Mouse (Mus musculus) cerebellum, adult 2 months (tissue): ENCODE results near the gene Abt1. TPM values are rescaled to one million over a fixed set of nuclear protein-coding genes. Genes with fewer than 3 reads are reported as not detected.

Experiments
- DNase-seq, 2 experiments: peaks; one replicate each; pipeline ENCODE4 v3.0.0; 2021
- H3K27ac ChIP-seq: fragments of 200-500 bp; 2 replicates; pipeline ENCODE4 v1.5.1; 2012; ENCODE audit warnings: low read length, control low read depth, inconsistent platforms; ENCODE audit not compliant: insufficient read depth
- H3K27me3 ChIP-seq: fragments of 200-500 bp; 2 replicates; pipeline ENCODE4 v1.6.1; 2012; ENCODE audit warnings: inconsistent platforms, mild to moderate bottlenecking, low read length, moderate library complexity; ENCODE audit not compliant: control insufficient read depth, insufficient read depth
- H3K4me1 ChIP-seq: fragments of 200-500 bp; 2 replicates; pipeline ENCODE4 v1.6.1; 2011; ENCODE audit warnings: low read length; ENCODE audit not compliant: control insufficient read depth, insufficient read depth
- H3K4me3 ChIP-seq: fragments of 200-500 bp; replicated peaks from 2 replicates; pipeline ENCODE3; 2011; ENCODE audit warnings: mild to moderate bottlenecking, low read depth, low read length, control low read depth; ENCODE audit not compliant: insufficient read depth
- CTCF ChIP-seq: fragments of 200-500 bp; IDR thresholded peaks from 2 replicates; pipeline ENCODE4 v1.5.1; 2011; ENCODE audit warnings: low read depth, mild to moderate bottlenecking, control low read depth, low read length, moderate library complexity, borderline replicate concordance; ENCODE audit not compliant: insufficient read depth
- POLR2A ChIP-seq: fragments of 200-500 bp; IDR thresholded peaks from 2 replicates; pipeline ENCODE4 v1.6.1; 2011; ENCODE audit warnings: low read length, control low read depth, borderline replicate concordance; ENCODE audit not compliant: insufficient read depth
- WGBS: fragments of 180-500 bp; shearing (Covaris S2); methylation state at CpG from one replicate; pipeline ENCODE4 v1.1.7; 2018; 5-methylcytosine and 5-hydroxymethylcytosine counted together
- polyA plus RNA-seq: library from polyadenylated mRNA; depleted of rRNA; stranded (reverse); fragments of >200 nt; gene quantifications from 2 replicates; pipeline ENCODE4 v1.2.3, GENCODE M21; 2012; rRNA removed

Abt1 gene
- polyA plus RNA-seq, result 9.8 and 10.7 TPM in 2 replicates

- Histone ChIP-seq H3K27me3 (no peaks in the 10 kb centered on the region), H3K4me1 (peaks cover 4% of the 10 kb centered on the region; the same call in 1 of the 2 replicates), H3K4me3 (peak within 1 kb of the TSS; percentile 96), H3K27ac (peak within 1 kb of the TSS; percentile 46; the same call in 1 of the 2 replicates)
- peak; percentile 93 to 97 for DNase-seq
- under 1% methylated on average over 48 of the region's 48 CpGs for WGBS
- TF ChIP-seq POLR2A (peak; percentile 79), CTCF (no peak)
These were observed at the start of gene Abt1 for GRCm38 (mm10) chr13:23423286-23424051. Abt1 (minus strand) TSS chr13:23423866.

- Histone ChIP-seq H3K27ac (no peak overlapping the region), H3K4me1 (no peaks in the 10 kb centered on the region), H3K27me3 (no peaks in the 10 kb centered on the region), H3K4me3 (no peak overlapping the region)
- peak; percentile 64 to 66 for DNase-seq
- no peak for TF ChIP-seq POLR2A
- TF ChIP-seq CTCF, result no peak
- 14% methylated on average over 9 of the region's 9 CpGs for WGBS
These were observed 43.2 kb upstream of the Abt1 start for GRCm38 (mm10) chr13:23466911-23467310.

- no peak overlapping the region for H3K27ac ChIP-seq
- no peaks in the 10 kb centered on the region for H3K27me3 ChIP-seq
- no peak overlapping the region for H3K4me3 ChIP-seq
- H3K4me1 ChIP-seq, result no peaks in the 10 kb centered on the region
- no peak for DNase-seq
- TF ChIP-seq CTCF, result no peak
- no peak for TF ChIP-seq POLR2A
- 94% methylated on average over 1 of the region's 1 CpGs for WGBS
These were observed 42.6 kb upstream of the Abt1 start for GRCm38 (mm10) chr13:23466306-23466705.

GRCm38 (mm10) chr13:23465600-23466109, 42.0 kb upstream of the Abt1 start, which contains the start of gene Btn1a1:
Btn1a1 (minus strand) TSS chr13:23465901.
- 13% methylated on average over 7 of the region's 7 CpGs for WGBS
- no peak for DNase-seq
- Histone ChIP-seq H3K27me3 (no peaks in the 10 kb centered on the region), H3K27ac (no peak within 1 kb of the TSS), H3K4me3 (peak within 1 kb of the TSS; percentile 74), H3K4me1 (no peaks in the 10 kb centered on the region)
- TF ChIP-seq CTCF (no peak), POLR2A (no peak)

GRCm38 (mm10) chr13:23464841-23465366, 41.2 kb upstream of the Abt1 start:
- H3K27ac ChIP-seq, result no peak overlapping the region
- H3K4me3 ChIP-seq, result peak overlapping the region; percentile 74
- H3K4me1 ChIP-seq, result no peaks in the 10 kb centered on the region
- 31% methylated on average over 11 of the region's 11 CpGs for WGBS
- H3K27me3 ChIP-seq, result no peaks in the 10 kb centered on the region
- no peak for TF ChIP-seq POLR2A
- DNase-seq, result peak in 1 of 2 experiments; percentile 21

- Histone ChIP-seq H3K4me1 (no peaks in the 10 kb centered on the region), H3K27ac (no peak overlapping the region), H3K4me3 (peak overlapping the region; percentile 74), H3K27me3 (no peaks in the 10 kb centered on the region)
- TF ChIP-seq POLR2A (no peak), CTCF (no peak)
- 1% methylated on average over 29 of the region's 29 CpGs for WGBS
- DNase-seq, result peak; percentile 56 to 68
These were observed 40.6 kb upstream of the Abt1 start for GRCm38 (mm10) chr13:23464224-23464637.

- Histone ChIP-seq H3K4me3 (peak overlapping the region; percentile 74), H3K27ac (no peak overlapping the region), H3K4me1 (no peaks in the 10 kb centered on the region), H3K27me3 (no peaks in the 10 kb centered on the region)
- under 1% methylated on average over 21 of the region's 21 CpGs for WGBS
- TF ChIP-seq POLR2A, result no peak
- no peak for TF ChIP-seq CTCF
- peak; percentile 84 to 91 for DNase-seq
These were observed 39.9 kb upstream of the Abt1 start for GRCm38 (mm10) chr13:23463381-23464223.
